Mouse (Mus musculus) stomach, embryonic 14.5 days (tissue): ENCODE measurements around the gene Ddhd1. TPM values are rescaled to one million over a fixed set of nuclear protein-coding genes. Genes with fewer than 3 reads are reported as not detected.

Experiments used
- ATAC-seq: fragments of 200-750 bp; cut with Nextera tagmentation; 2 replicates; pipeline ENCODE4 v1.8.0; 2017; ENCODE audit warnings: low read depth, moderate TSS enrichment; ENCODE audit not compliant: insufficient number of reproducible peaks, insufficient read depth, low FRiP score
- H3K27ac ChIP-seq: fragments of 300-500 bp; sonication (generic); 2 replicates; pipeline ENCODE4 v1.5.1; 2014; ENCODE audit warnings: mild to moderate bottlenecking, low read length, moderate library complexity, mixed read lengths
- H3K27me3 ChIP-seq: fragments of 300-500 bp; sonication (generic); 2 replicates; pipeline ENCODE4 v1.6.1; 2014; ENCODE audit warnings: low read length, control low read depth, mixed read lengths; ENCODE audit not compliant: control insufficient read depth, insufficient read depth
- H3K36me3 ChIP-seq: fragments of 300-500 bp; sonication (generic); 2 replicates; pipeline ENCODE4 v1.6.1; 2014; ENCODE audit warnings: mild to moderate bottlenecking, control low read depth, low read length, moderate library complexity, mixed read lengths; ENCODE audit not compliant: control insufficient read depth, insufficient read depth
- H3K4me1 ChIP-seq: fragments of 300-500 bp; sonication (generic); 2 replicates; pipeline ENCODE4 v1.6.1; 2014; ENCODE audit warnings: low read length, control low read depth, mixed read lengths; ENCODE audit not compliant: control insufficient read depth, insufficient read depth
- H3K4me2 ChIP-seq: fragments of 300-500 bp; sonication (generic); replicated peaks from 2 replicates; pipeline ENCODE4 v1.6.1; 2014; ENCODE audit warnings: low read depth, low read length, control low read depth
- H3K4me3 ChIP-seq: fragments of 300-500 bp; sonication (generic); 2 replicates; pipeline ENCODE4 v1.5.1; 2014; ENCODE audit warnings: low read depth, low read length, control low read depth
- H3K9ac ChIP-seq: fragments of 300-500 bp; sonication (generic); replicated peaks from 2 replicates; pipeline ENCODE4 v1.6.1; 2014; ENCODE audit warnings: low read depth, mild to moderate bottlenecking, control low read depth, low read length, moderate library complexity, mixed read lengths
- H3K9me3 ChIP-seq: fragments of 300-500 bp; sonication (generic); 2 replicates; pipeline ENCODE4 v1.6.1; 2016; ENCODE audit warnings: low read depth, low read length, control low read depth; ENCODE audit not compliant: control insufficient read depth
- WGBS: fragments of 180-500 bp; shearing (Covaris S2); extraction: QIAGEN DNeasy Blood & Tissue Kit; methylation state at CpG from one replicate; pipeline ENCODE4 v1.1.7; 2014; 5-methylcytosine and 5-hydroxymethylcytosine counted together
- polyA plus RNA-seq: library from polyadenylated mRNA; unstranded; fragments of >200 nt; fragmentation: Nextera tagmentation; extraction: Ambion mirVana; gene quantifications from 2 replicates; pipeline ENCODE4 v1.2.1, GENCODE M21; 2014

Gene Ddhd1
- polyA plus RNA-seq, 1 experiment from 2014 or later, result 10.9 TPM

DNA sequence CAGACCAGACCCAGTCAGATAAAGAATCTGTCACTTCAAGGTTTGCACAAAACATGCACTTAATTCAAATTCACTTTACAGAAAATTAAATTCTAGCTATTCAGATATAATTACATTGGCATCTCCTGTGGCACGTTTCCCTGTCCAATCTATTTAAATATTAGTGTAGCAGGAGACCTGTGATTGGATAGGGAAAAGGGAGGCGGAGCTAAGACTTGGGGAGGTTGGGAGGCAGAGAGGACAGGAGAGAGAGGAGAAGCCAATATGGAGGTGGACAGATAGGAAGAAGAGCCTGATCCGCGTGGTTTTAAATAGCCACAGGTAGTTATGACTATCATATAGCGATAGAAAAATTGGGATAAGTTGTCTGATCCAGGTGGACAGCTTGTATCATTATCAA is 19.2 kb downstream of the Ddhd1 start:
- WGBS, result 67% methylated on average over 5 of the region's 5 CpGs
- H3K9ac ChIP-seq, result no peak overlapping the region
- no peak overlapping the region for H3K27ac ChIP-seq

GRCm38 (mm10) chr14:45635496-45635895 is 22.4 kb downstream of the Ddhd1 start:
- ATAC-seq, result no peak
- Histone ChIP-seq H3K36me3 (no peaks in the 10 kb centered on the region), H3K27me3 (no peaks in the 10 kb centered on the region), H3K9ac (no peak overlapping the region), H3K4me1 (no peaks in the 10 kb centered on the region), H3K9me3 (no peaks in the 10 kb centered on the region), H3K4me2 (no peak overlapping the region), H3K27ac (no peak overlapping the region), H3K4me3 (no peak overlapping the region)
- WGBS, result 100% methylated on average over 1 of the region's 1 CpGs

More for the DNA sequence above, 19.2 kb downstream of the Ddhd1 start:
- no peaks in the 10 kb centered on the region for H3K4me1 ChIP-seq
- ATAC-seq, result no peak
- no peak overlapping the region for H3K4me3 ChIP-seq
- no peaks in the 10 kb centered on the region for H3K27me3 ChIP-seq
- no peaks in the 10 kb centered on the region for H3K36me3 ChIP-seq
- no peaks in the 10 kb centered on the region for H3K9me3 ChIP-seq
- no peak overlapping the region for H3K4me2 ChIP-seq

DNA sequence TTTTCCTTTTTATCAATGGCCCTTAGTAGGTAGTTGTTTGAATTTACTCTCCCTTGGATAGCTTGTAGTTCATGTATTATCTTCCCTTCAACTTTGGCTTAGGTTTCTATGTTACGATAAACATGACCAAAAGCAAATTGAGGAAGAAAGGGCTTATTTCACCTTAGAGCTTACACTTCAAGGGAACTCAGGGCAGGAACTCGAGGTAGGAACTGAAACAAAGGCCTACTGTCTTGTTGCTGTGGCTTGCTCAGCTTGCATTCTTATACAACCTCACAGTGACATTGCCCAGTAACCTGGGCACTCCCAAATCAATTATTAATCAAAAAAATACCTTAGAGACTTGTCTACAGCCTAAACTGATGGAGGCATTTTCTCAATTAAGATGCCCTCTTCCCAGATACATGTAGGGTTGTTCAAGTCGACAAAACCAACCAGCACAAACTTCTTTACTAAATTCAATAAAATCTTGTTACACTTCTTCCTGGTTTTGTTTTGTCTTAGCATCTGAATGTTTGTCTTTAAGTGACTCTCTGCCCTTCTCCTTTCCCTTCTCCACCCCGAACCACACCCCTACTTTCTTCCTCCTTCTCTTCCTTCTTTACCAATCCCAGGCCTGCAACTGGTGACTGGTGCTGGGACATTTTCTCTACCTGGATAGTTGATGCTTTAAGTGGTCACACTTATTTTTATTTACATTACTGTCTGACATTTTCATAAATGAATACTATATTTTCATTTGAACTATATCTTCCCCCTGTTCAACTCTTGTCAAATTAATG is 25.0 kb downstream of the Ddhd1 start:
- WGBS, result 83% methylated on average over 4 of the region's 4 CpGs
- no peaks in the 10 kb centered on the region for H3K4me1 ChIP-seq
- no peak overlapping the region for H3K9ac ChIP-seq
- H3K36me3 ChIP-seq, result no peaks in the 10 kb centered on the region
- no peak overlapping the region for H3K27ac ChIP-seq
- no peak overlapping the region for H3K4me3 ChIP-seq
- no peak overlapping the region for H3K4me2 ChIP-seq
- ATAC-seq, result no peak
- H3K27me3 ChIP-seq, result no peaks in the 10 kb centered on the region
- H3K9me3 ChIP-seq, result no peaks in the 10 kb centered on the region

DNA sequence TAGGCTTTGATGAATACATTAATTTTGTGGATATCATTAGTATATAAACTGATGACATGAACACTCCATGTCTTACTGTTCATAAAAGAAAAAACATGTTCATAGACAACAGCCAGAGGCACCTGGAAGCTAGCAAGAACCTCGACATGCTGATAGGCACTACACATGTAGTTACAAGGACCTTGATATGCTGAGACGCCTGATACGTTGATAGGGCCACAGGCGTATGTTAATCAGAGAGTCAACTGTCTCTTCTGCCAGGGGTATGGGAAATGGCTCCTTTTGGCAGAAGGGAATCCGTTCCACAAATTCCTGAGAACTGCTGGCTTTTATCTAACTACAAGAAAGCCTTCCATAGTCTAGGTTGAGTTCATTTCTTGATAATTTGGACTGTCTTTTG is 27.4 kb downstream of the Ddhd1 start:
- no peaks in the 10 kb centered on the region for H3K9me3 ChIP-seq
- 85% methylated on average over 5 of the region's 5 CpGs for WGBS
- H3K4me1 ChIP-seq, result no peaks in the 10 kb centered on the region
- no peak overlapping the region for H3K4me3 ChIP-seq
- H3K27ac ChIP-seq, result no peak overlapping the region
- H3K4me2 ChIP-seq, result no peak overlapping the region
- no peaks in the 10 kb centered on the region for H3K36me3 ChIP-seq
- H3K27me3 ChIP-seq, result no peaks in the 10 kb centered on the region
- ATAC-seq, result no peak
- H3K9ac ChIP-seq, result no peak overlapping the region

GRCm38 (mm10) chr14:45629938-45630337 is 28.0 kb downstream of the Ddhd1 start:
- no peak overlapping the region for H3K4me2 ChIP-seq
- no peaks in the 10 kb centered on the region for H3K27me3 ChIP-seq
- no peak overlapping the region for H3K27ac ChIP-seq
- no peaks in the 10 kb centered on the region for H3K36me3 ChIP-seq
- no peak for ATAC-seq
- H3K9ac ChIP-seq, result no peak overlapping the region
- H3K4me1 ChIP-seq, result no peaks in the 10 kb centered on the region
- WGBS, result 46% methylated on average over 1 of the region's 1 CpGs
- H3K9me3 ChIP-seq, result no peaks in the 10 kb centered on the region
- no peak overlapping the region for H3K4me3 ChIP-seq

DNA sequence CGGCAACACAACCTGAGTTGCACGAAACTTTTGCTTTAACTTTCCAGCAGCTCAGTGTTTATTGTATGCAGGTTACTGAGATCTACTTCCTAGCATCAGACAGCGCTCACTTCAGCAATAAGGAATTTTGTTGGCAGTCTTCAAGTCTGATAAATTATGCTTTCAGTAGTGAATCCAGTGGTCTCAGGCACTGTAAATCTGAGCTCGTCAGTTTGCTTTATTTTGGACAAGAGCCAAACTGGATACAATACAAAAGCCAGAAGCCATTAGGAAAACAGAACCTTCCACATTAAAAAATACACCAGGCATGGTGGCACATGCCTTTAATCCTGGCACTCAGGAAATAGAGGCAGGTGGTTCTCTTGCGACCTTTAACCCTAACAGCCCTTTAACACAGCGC is 39.6 kb downstream of the Ddhd1 start:
- Histone ChIP-seq H3K36me3 (peaks cover 2% of the 10 kb centered on the region; the same call in 1 of the 2 replicates), H3K4me2 (no peak overlapping the region), H3K4me3 (no peak overlapping the region), H3K27ac (0 out of 2 replicates have a peak overlapping the region, but pooled peaks have one; percentile 6), H3K27me3 (no peaks in the 10 kb centered on the region), H3K4me1 (peaks cover 10% of the 10 kb centered on the region), H3K9me3 (no peaks in the 10 kb centered on the region), H3K9ac (no peak overlapping the region)
- no peak; the same call in 1 of the 2 replicates for ATAC-seq
- 43% methylated on average over 6 of the region's 6 CpGs for WGBS

- Histone ChIP-seq H3K4me1 (peaks cover 10% of the 10 kb centered on the region), H3K4me3 (no peak overlapping the region), H3K9ac (no peak overlapping the region), H3K27me3 (no peaks in the 10 kb centered on the region), H3K27ac (no peak overlapping the region), H3K36me3 (peaks cover 9% of the 10 kb centered on the region), H3K9me3 (peaks cover 3% of the 10 kb centered on the region; the same call in 1 of the 2 replicates), H3K4me2 (no peak overlapping the region)
- no peak for ATAC-seq
- WGBS, result 98% methylated on average over 5 of the region's 5 CpGs
Measured at GRCm38 (mm10) chr14:45616526-45616925, 41.4 kb downstream of the Ddhd1 start.

DNA sequence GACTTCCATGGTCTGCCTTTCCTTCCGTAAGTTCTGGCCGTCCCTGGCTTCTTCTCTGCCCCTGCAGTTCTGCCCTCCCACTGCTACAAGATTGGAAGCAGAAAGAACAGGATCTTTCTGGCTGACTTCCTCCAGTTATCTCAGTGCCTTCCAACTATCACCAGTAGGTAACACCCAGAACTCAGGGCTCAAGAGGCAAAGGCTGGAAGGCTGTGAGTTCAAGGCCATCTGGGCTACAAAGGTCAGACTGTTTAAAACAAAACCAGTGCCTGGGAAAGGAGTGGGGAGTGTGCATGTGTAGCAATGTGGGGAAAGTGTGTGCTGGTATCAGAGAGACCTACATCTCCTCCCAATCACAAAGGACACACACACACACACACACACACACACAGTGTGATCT is 42.2 kb downstream of the Ddhd1 start:
- peaks cover 10% of the 10 kb centered on the region for H3K4me1 ChIP-seq
- no peak overlapping the region for H3K4me3 ChIP-seq
- no peak overlapping the region for H3K9ac ChIP-seq
- H3K27me3 ChIP-seq, result no peaks in the 10 kb centered on the region
- peaks cover 3% of the 10 kb centered on the region; the same call in 1 of the 2 replicates for H3K9me3 ChIP-seq
- no peak overlapping the region for H3K4me2 ChIP-seq
- no peak overlapping the region for H3K27ac ChIP-seq
- H3K36me3 ChIP-seq, result peaks cover 9% of the 10 kb centered on the region
- 91% methylated on average over 2 of the region's 2 CpGs for WGBS
- no peak for ATAC-seq

GRCm38 (mm10) chr14:45614822-45615221 is 43.1 kb downstream of the Ddhd1 start:
- Histone ChIP-seq H3K4me1 (peaks cover 10% of the 10 kb centered on the region), H3K27me3 (no peaks in the 10 kb centered on the region), H3K4me2 (no peak overlapping the region), H3K27ac (no peak overlapping the region), H3K9ac (no peak overlapping the region), H3K4me3 (no peak overlapping the region), H3K9me3 (peaks cover 3% of the 10 kb centered on the region; the same call in 1 of the 2 replicates), H3K36me3 (peaks cover 9% of the 10 kb centered on the region)
- 51% methylated on average over 4 of the region's 4 CpGs for WGBS
- no peak for ATAC-seq
